Mouse (Mus musculus): ENCODE results near the gene Gm26897. TPM values are rescaled to one million over a fixed set of nuclear protein-coding genes. Genes with fewer than 3 reads are reported as not detected.

Gene Gm26897
- total RNA-seq (2021), result not detected
- long read RNA-seq, experiment 1, result 0 reads
- long read RNA-seq, experiment 2, result 0 reads

DNA sequence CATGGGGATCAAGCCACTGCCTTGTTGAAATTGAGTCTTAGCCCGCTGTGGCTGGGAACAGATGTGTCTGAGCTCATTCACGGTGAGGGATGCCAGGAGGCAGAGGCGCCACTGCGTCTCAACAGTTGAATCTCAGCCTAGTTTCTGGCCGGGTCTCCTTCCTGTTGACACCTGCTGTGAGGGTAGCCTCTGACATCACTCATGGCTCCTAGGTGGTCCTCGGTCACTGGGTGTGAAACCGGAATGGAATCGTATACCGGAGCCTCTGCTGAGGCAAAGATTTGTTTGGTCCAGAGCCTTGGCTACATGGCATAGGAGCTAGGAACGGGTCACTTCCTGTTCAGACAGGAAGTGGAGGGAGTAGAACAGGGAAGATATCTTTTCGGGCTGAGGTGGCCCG, at the start of gene Gm26897:
Gm26897 (plus strand) TSS at position 74 of the 400 bp plus-strand sequence.
- no peak for DNase-seq (ENCODE audit: low spot score in 2 of 2)

DNA sequence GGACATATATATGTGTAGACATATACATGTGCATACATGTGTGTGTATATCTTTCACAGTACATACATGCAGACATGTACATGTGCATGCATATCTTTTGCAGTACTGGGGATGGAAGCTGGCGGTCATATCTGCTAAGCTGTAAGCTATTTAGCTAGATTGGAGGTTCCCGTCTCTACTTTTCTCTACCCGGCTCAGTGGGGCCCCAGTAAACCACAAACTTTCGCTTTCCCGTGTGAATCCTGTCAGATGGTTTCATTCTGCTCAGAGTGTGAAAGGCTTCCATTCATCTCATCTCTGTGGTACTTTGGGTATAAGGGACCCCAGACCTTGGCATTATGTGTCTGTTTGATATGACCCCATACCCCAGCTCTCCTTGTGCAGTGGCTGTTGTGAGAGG, 46.4 kb upstream of the Gm26897 start:
- DNase-seq (ENCODE audit: low spot score in 2 of 2), result no peak

DNA sequence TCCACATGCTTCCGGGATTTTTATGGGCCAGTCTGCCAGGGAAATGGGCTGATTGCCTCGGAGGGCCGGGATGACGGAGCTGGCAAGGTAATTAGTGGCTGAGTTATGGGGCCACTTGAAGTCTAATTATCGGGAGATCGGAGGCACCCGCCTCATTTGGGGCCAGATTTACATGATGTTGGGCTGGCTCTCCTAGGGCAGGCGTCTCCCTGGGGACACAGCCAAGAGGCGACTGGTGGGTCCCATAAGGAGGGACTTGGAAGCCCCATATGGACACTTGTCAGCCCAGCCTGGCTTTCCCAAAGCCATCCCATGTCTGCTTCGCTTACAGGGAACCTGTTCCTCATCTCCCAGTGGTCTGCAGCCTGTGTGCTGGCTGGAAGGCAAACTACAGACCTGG, 45.1 kb upstream of the Gm26897 start:
- no peak for DNase-seq (ENCODE audit: low spot score in 2 of 2)

DNA sequence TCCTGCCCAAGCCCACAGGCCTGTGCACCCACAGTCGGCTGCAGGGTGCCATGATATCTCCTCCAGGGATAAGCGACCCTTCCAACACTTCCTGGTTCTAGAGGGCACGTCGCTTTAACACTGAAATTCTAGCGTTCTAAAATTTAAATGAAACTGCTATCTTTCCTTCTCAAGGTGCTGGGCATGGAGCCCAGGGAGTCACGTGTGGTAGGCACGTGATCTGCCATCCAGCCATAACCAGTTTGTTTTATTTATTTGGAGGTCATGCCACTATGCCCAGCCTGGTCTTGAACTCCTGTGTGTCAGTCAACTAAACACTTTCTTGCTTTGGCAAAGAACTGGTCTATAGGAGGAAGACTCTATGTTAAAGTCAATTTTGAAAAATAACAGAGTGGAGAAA, 35.7 kb upstream of the Gm26897 start:
- DNase-seq (ENCODE audit: low spot score in 2 of 2), result no peak

DNA sequence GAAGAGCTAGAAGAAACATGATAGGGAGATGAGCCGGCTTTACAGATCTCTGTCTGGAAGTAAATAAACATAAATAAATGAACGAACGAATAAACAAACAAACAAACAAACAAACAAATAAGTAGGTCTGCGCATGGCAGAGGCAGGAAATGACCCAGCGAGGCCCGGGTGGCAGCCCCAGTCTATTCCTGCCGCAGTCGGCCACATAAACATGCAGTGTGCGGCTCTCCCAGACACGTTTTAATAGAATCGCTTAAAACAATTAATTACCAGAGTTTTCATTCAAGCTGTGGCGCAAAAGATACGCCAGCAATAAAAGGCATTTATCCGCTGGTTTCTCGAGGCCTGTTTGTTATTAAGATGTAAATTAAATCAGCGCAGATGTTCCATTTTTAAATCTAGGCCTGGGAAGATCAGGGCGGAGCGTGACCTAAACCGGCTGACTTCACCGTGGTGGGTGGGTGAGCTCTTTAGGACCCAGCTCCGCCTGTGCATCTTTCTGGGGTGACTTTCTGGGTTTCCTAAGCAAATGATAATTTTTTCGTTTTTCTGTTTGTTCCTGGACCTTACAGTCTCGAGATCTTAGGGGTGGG, 33.9 kb upstream of the Gm26897 start:
- DNase-seq (ENCODE audit: low spot score in 2 of 2), result no peak

DNA sequence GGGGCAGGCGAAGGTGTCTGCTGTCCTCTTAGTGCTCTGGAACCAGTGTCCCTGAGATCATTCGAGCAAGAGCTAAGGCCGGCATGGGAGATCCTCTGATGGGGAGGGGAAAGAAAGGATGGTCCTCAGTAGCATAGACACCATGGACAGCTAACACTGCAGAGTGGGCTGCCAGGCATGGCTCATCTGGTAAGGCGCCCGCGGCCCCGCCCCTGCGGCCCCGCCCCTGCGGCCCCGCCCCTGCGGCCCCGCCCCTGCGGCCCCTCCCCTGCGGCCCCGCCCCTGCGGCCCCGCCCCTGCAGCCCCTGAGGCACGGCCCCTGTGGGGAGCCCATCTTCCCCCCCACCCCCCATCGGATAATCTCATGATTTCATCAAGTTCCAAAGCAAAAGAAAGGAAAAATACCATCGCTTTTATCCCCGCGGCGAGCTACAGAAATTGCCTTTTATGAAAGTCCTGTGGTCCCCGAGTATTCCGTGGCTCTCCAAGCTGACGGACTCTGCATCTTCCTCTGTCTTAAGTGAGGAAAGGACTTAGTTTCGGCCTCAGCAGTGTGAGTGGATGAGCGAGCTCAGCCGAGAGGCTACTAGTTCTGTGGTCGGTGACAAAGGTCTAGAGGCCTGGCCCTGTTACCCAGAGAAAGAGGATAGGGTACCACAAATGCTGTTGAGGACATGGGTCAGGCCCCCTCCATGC, 31.9 kb upstream of the Gm26897 start:
- no peak for DNase-seq (ENCODE audit: low spot score in 2 of 2)

DNA sequence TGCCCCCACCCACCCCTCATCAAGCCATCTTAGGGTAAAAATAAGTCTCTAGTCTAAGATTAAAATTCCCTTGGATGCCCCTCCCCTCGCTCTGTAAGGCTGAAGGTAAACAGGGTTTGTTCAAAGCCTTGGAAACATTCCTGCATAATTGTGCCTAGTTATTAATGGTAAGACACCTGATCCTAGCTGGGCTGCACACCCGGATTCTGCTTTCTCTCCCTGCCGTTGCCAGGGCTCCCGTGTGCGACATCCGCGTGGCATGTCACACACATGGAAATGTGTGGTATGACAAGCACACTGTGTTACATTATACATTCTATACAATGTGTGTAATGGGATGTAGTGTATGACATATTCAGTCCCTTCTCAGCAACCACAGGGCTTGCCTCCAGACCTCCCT, 30.1 kb upstream of the Gm26897 start:
- no peak for DNase-seq (ENCODE audit: low spot score in 2 of 2)

DNA sequence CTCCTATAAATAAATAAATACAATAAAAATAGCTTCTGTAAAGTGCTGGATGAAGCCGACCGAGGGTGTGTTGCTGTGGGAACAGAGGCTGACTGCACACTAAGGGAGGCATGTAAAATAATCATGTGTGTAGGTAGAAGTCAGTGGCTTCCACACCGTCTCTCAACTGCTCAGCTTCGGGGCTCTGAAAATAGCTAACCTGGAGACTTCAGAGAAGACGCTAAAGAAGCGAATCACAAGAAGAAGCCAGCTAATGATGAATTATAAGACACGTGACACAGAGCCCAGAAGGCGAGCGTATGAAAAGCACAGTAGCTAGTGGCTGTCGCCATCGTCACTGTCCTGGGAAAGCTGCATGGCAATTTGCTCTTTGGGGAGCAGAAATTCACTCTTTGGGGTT, 29.4 kb upstream of the Gm26897 start:
- DNase-seq (ENCODE audit: low spot score in 2 of 2), result no peak

DNA sequence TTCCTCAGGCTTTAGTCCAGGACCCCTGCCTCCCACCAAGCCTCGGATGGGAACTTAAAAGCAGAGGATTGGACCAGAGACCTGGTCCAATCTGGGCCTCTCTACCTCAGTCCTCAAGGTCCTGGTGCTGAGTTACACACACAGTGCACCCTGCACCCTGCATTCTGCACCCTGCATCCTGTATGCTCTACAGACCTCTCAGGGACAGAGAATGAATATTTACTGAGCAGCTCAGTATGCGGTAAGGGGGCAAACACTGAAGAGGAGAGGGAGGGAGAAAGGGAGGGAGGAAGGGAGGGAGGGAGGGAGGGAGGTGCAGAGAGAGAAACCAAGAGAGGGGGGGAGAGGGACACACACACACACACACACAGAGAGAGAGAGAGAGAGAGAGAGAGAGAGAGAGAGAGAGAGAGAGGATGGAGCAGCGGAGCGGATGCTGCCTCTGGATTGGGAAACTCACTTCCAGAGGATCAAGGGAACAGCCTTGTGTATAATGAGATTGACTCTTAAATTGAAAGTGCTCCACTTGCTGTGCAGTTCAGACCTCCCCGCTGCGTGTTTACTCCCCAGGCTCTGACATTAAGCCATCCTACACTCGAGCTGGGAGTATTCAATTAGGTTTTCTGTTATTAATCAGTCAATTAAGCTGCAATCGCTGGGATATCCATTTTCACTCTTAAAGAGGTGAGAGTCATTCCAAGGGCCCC, 24.4 kb upstream of the Gm26897 start:
- no peak for DNase-seq (ENCODE audit: low spot score in 2 of 2)

DNA sequence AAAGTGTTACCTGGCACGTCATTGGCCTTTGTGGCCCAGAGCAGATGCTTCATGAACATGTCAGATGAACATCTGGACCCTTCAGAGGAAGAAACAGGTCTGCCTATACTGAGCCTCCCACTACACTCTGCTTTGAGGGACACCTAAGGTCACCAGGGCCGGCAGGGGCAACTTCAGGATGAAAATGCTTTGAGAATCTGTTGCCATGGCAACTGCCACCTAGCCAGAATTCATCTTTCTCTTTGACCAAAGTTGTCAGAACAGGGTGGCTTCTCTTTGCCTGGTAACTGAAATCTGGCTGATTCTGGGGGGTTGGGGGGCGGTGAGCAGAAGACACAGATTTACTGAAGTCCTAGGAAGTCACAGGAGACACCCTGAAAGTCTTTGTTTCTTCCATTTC, 14.7 kb upstream of the Gm26897 start:
- no peak for DNase-seq (ENCODE audit: low spot score in 2 of 2)

DNA sequence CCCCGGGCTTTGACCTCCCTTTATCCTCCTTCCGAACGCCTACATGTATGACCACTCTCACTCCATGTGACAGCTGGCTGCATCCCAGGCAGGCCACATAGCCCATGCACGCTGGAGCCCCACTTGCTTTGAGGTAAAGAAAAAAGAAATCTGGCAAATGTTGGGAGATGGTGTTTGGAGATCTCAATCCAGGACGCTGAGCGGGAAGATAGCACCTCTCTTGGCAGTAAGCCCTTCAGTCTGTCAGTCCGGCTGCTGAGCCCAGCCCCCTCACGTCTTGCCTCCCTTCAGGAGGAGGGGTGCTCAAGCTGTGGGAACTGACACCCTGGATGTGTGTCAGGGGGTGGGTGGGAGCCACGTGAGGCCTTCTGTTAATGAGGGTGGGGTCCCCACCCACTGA, 13.0 kb upstream of the Gm26897 start:
- DNase-seq (ENCODE audit: low spot score in 2 of 2), result peak; percentile 63 to 68

DNA sequence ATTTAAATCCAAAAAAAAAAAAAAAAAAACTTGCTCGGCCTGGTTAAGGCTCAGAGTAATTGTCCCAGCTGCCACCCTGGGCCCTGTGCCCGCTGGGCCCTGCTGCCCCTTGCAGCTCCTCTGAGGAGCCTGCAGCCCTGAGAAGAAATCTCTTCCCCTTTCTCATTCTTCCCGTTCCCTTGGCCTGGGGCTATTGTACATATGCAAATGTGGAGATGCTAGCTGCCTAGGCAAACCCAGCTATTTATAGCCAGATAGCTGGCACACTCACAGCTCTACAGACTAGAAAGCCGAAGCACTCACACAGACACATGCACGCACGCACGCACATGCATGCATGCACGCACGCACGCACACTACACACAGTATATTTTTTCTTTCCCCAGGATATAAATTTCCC, 9.0 kb upstream of the Gm26897 start:
- peak in 1 of 2 experiments; percentile 17 for DNase-seq (ENCODE audit: low spot score in 2 of 2)

DNA sequence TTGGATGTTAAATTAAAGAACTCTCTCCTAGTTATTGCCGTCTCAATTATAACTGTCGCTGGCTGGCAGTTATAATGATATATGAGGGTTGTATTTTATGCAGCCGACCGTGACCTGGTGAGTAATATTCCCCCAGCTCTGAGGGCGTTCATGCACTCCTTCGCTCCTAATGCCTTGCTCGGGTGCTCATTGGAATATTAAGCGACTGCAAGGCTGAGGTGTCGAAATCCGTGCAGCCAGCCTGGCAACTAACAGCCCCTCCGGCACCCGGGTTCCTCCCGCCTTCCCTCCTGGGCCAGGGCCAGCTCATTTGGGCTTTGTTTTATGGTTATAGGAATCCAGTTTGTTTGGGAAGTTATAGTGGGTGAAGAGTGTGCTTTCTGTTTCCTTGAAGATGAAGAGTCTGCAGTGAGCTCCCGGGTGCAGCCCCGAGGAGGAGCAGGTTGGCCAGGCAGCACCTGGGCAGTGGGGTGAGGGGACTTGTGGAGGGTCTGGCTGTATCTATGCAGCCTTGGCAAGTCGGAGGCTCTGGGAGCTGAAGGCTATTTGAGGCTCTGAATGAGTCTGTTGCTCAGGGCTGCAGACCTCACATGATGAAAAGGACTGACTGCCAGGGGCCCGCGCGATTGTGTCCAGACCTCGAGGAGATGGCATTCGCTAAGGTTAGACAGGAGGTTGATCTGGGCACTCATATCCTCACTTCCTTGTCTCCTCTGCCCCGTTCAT, 8.4 kb upstream of the Gm26897 start:
- DNase-seq (ENCODE audit: low spot score in 2 of 2), result no peak

DNA sequence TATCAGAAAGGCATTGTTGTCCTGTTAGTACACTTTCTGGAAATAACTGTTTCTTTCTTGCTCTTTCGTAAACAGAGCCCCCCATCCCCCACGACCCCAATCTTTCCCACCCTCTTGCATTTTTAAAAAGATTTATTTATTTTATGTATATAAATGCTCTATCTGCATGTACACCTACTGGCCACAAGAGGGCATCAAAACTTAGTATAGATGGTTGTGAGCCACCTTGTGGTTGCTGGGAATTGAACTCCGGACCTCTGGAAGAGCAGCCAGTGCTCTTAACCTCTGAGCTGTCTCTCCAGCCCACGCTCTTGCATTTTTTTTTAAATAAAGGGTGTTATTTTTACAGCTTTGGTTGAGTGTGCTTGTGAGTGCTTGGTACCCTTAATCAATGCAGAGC, 5.3 kb upstream of the Gm26897 start:
- DNase-seq (ENCODE audit: low spot score in 2 of 2), result no peak

DNA sequence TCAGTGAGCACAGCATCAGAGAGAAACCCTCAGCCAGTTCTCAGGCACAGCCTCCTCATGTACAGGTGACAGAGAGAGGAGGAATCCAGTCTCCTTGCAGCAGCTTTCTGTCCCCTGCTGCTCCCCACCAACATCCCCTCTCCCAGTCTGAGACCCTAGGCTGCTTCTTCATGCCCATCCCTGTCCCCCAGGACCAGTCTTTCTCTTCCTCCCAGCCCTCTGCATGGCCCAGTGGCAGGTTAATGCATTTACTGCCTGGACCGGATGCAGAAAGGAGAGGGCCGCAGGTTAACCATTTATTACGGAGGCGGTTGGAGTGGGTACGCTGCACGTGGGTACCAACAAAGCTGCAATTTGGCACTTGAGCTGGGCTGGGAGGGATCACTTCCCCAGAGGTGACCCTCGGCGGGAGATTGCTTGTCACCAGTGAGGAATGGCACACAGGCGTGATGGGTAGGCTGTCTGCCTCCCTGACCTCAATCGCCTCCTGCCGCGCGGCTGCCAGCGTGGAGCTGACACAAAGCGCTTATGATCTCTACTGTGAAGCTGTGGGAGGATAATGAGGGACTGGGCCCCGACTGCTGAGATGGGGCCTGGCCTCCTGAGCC, 3.1 kb upstream of the Gm26897 start:
- no peak for DNase-seq (ENCODE audit: low spot score in 2 of 2)

DNA sequence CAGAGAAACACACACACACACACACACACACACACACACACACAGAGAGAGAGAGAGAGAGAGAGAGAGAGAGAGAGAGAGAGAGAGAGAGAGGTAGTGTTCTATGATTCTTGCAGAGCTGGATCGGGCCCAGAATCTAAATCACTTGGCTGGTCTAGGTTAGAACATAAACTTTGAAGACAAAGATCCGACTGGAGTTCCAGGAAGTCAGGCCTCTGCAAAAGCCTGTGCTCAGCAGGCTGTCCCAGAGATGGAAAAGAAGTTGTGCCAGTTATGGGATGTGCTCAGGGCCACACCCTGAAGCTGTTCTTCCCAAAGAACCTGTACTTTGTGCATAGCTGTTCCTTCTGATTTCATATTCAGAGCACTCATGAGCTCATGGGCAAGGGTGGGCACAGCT, 1.5 kb upstream of the Gm26897 start:
- no peak for DNase-seq (ENCODE audit: low spot score in 2 of 2)

DNA sequence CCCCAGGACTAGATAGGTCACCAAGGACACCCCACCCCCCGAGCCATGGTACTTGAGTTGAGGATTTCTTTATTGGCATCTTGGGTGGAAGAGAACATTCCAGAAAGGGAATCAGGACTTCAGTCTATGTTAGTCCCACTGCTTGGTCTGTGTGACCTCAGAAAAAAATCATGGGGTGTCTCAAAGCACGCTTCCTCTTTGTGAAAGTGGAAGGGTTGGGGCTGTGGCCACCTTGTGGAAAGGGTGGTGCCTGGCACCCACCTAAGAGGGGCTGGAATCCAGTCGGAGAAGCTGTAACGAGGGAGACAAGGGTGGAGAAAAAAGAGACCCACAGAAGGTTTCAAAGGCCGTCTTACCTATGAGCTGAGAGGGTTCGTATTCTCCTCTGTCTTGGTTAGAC, 5.8 kb downstream of the Gm26897 start:
- DNase-seq (ENCODE audit: low spot score in 2 of 2), result no peak

DNA sequence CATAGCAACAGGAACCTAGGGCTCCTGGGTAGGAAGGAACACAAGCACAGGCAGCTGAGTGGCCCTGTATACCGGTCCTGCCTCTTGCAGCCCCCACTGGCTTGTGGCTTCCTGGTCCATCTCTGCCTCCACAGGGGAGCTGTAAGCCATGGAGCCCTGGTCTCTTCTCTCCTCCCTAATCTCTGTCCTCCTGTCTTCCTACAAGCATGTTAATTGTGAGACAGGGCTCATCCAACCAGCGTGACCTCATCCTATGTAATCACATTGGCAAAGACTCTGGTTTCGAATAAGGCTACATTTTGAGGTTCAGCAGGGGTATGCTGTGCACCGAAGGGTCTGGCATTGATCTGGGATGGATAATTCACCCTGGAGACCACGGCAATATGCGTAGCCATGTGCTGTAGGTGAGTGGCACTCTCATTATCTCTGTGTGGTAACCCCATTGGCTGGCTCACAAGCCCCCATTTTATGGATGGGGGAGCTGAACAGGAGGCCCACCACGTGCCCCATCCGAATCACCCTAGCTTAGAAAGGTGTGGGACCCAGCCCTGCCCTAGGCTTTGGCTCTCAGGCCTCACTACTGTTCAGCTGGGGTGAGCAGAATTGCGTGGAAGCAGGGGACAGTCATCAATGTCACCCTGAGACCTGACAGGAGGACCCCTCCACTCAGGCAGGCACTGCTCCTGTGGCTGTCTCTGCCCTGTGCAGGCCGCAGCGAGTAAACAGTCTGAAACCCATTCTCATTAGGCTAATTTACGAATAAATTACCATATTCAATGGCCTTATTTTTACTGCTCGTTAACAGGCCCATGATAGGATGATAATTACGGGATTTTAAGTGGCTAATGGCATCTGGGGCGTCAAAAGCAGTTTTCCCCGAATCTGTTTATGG, 6.9 kb downstream of the Gm26897 start:
- DNase-seq (ENCODE audit: low spot score in 2 of 2), result no peak

DNA sequence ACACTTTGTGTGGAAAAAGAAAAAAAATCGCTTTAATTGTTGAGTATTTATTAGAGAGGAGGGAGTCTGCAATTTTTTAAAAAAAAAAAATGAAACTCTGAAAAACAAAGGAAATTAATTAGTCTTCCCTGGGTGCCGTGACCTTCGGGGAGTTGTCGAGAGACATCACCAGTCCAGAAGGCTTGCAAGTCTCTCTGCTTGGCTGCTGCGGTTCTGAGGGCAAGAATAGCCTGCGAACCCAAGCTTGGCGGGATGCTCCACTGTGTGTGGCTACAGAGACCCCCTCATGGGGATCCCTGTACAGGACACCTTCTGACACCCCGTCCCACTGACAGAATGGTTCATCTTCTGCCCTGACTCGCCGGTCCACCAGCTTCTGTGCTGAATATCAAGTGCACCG, 7.6 kb downstream of the Gm26897 start:
- no peak for DNase-seq (ENCODE audit: low spot score in 2 of 2)

DNA sequence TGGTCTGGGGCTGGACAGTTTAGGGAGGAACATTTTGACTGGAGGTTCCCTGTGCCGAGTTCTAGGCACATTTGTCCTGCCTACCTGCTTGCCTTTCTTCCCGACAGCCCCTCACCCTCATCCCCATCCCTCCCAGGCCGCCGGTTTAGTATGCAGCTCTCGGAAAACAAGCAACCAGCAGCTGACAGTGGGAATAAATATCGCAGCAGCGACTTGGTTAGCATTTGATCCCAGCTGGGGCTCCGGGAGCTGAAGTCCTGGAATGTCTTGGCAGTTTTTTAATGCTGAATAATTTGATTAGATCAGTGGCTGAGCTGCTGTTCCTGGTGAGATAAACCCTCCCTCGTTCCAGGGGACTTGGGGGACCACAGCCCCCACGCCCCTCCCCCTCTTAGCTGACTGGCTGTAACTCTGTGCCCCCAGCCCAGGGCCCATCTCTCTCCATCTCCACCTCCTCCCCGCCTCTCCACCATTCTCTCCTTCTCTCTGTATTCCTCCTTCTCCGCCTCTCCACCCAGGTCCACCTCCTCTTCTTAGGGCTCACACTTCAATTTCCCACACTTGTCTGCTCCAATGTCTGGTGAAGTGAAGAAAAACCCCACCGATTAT, 8.7 kb downstream of the Gm26897 start:
- no peak for DNase-seq (ENCODE audit: low spot score in 2 of 2)

Measured in left cerebral cortex, adult 18-20 months (tissue).